Mouse (Mus musculus): ENCODE measurements around the gene Tmcc3.

DNA sequence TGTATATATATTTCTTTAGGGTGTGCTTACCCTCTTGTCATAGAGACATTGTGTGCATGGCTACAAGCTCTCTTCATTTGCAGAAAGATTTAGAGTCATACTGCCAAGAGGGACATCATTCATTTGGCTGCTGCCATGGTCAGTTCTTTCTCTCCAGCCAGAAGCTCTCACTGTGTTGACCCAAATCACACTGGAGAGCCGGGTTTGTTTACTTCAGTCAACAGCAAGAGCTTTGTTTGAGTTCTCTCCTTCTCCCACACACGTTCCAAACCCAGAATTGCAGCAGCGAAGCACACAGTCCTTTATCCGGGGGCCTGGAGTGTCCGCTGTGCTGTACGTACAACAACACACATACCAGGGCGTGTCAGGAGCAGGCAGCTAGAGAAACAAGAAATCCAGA, 154.6 kb downstream of the Tmcc3 start:
- TF ChIP-seq HCFC1 (IDR thresholded peaks at IDR 0.05; ENCODE audit: borderline replicate concordance, insufficient read depth, low read length) (no peak), MAFK (IDR thresholded peaks at IDR 0.05; ENCODE audit: insufficient read depth, low read depth, low read length) (no peak), CHD2 (IDR thresholded peaks at IDR 0.05; ENCODE audit: low read depth, low read length) (no peak), ZNF384 (IDR thresholded peaks at IDR 0.05; ENCODE audit: low read depth, low read length) (no peak), ZC3H11A (IDR thresholded peaks at IDR 0.05; ENCODE audit: borderline replicate concordance, low read depth, low read length) (no peak)
